Mouse (Mus musculus): ENCODE data around the gene Gm36028.

DNA sequence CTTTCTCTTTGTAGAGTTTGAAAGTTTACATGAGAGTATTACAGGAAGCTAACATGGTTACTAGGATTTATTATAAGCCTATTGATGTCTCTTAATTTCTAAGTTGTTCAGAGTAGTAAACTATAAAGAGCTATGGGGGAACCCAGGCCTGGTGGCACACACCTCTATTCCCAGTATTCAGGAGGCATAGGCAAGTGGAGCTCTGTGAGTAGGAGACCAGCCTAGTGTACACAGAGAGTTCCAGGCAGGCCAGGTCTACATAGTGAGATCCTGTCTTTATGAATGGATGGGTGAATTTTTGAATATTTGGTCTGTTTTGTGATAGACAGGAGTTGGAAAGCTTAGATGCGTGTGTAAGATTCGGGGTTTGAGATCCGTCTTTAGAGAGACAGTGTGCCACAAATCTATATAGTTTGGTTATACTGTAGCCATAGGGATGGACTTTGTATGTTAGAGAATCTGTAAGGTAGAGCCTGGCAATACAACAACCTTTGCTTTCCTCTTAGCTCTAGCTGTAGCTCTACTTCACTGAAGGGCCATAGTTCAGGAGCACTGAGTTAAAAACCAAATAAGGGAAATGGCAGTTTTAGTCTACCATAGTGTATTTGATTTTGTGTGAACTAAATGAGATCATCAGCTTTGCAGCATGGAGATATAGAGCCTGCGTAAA is 18.9 kb upstream of the Gm36028 start:
- TF ChIP-seq POLR2A (IDR thresholded peaks at IDR 0.05; ENCODE audit: borderline replicate concordance, insufficient read depth, low read length) = no peak
- TF ChIP-seq CTCF (IDR thresholded peaks at IDR 0.05; ENCODE audit: borderline replicate concordance, insufficient read depth, low read depth, low read length) = no peak
